Mouse (Mus musculus) bone marrow macrophage, adult 2 months (primary cell): ENCODE data around the gene Ccdc102a.

ENCODE experiments used
- CTCF ChIP-seq: IDR thresholded peaks from 2 replicates; pipeline ENCODE4 v1.5.1; 2012; ENCODE audit warnings: low read depth, mild to moderate bottlenecking, low read length, moderate library complexity
- POLR2A ChIP-seq: IDR thresholded peaks from 2 replicates; pipeline ENCODE4 v1.6.1; 2012; ENCODE audit warnings: mild to moderate bottlenecking, low read depth, low read length, borderline replicate concordance

DNA sequence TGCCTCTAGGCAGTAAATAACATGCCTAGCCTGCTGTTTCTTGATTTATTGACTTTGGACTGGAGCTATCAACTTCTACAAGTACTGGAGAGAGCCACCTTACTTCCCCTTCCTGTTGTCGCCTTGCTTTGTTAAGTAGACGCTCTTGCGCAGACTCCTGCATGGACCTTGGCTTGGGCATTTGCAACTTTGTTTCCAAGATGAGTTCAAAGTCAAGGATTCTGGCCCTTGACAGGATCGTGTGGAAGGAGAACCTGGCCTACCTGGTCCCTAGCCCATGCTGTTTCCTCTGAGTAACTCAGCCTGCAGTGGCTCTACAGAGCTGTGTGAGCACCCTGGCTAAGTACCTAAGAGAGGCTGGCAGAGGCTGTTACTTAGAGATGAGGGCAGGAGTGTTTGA, 49.2 kb upstream of the Ccdc102a start:
- TF ChIP-seq POLR2A (no peak), CTCF (no peak)
